Mouse (Mus musculus): Measurements from ENCODE around the gene C730034F03Rik. TPM values are rescaled to one million over a fixed set of nuclear protein-coding genes. Genes with fewer than 3 reads are reported as not detected.

The C730034F03Rik gene
- polyA plus RNA-seq, 1 experiment = 0.03 TPM

DNA sequence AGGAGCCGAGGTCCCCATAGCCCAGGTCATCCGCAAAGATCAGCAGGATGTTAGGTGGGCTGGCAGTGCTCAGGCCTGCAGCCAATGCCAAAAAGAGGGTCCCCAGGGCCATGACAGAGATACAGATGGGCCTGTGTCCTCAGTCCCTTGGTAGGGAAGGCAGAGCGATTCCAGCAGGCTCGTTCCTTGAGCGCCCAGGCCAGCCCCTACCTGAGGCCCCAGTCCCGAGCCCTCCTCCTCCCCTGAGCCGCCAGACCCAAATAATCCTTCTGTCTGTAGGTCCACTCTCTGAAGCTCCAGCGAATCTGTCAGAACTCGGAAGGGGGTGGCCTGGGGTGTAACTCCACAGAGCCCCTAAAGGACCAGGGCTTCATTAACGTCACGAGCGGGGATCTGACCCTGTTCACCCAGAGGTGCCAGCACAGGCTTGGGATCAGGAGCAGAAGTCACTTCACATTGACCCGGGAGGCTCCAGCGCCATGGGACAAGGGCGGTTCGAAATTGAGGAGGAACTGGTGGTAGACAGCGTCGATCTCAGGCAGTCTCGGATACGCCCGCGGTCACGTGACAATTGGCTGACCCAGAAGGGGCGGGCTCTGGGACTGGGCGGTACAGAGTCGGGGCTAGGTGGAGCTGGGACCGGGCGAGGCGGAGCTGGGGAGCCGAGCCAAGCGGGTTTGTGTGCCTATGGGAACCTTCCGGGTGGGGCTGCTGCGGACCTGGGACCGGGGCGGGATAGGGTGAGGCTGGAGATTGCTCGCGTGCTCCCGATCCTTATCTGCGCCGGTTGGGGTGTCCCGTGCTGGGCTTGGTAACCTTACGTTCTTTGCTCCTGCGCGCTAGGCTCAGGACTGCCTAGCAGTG is 46.5 kb downstream of the C730034F03Rik start:
- Histone ChIP-seq H3K9me3 (ENCODE audit: control insufficient read depth, low read length) (no peaks in the 10 kb centered on the region), H3K4me1 (ENCODE audit: control insufficient read depth) (peaks cover 27% of the 10 kb centered on the region), H3K27me3 (ENCODE audit: control insufficient read depth) (no peaks in the 10 kb centered on the region), H3K4me3 (replicated peaks) (peak overlapping the region; percentile 71), H3K36me3 (ENCODE audit: control insufficient read depth) (no peaks in the 10 kb centered on the region; the same call in 1 of the 2 replicates)
- TF ChIP-seq TAL1 (IDR thresholded peaks at IDR 0.05; ENCODE audit: low read length) (no peak), GATA1 (IDR thresholded peaks at IDR 0.05; ENCODE audit: low read length) (peak; percentile 51)

DNA sequence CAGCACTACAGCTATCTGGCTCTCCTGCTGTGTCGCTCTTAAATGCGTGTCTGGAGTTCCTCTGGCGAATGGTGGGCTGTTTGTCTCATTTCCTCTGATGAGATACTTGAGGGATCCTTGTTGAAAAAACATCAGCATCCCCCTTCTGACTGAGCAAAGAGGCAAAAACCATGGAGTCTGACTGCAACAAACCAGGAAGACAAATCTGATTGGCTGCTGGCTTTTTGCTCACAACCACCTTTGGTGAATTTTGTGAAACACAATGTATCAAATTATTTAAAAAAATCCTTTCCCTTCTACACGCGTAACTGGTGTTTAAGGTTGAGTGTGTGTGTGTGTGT is 47.1 kb downstream of the C730034F03Rik start:
- Histone ChIP-seq H3K4me3 (replicated peaks) (peak overlapping the region; percentile 71), H3K4me1 (ENCODE audit: control insufficient read depth) (peaks cover 27% of the 10 kb centered on the region), H3K9me3 (ENCODE audit: control insufficient read depth, low read length) (no peaks in the 10 kb centered on the region), H3K36me3 (ENCODE audit: control insufficient read depth) (no peaks in the 10 kb centered on the region; the same call in 1 of the 2 replicates), H3K27me3 (ENCODE audit: control insufficient read depth) (no peaks in the 10 kb centered on the region)
- TF ChIP-seq TAL1 (IDR thresholded peaks at IDR 0.05; ENCODE audit: low read length) = no peak
- no peak for TF ChIP-seq GATA1 (IDR thresholded peaks at IDR 0.05; ENCODE audit: low read length)

DNA sequence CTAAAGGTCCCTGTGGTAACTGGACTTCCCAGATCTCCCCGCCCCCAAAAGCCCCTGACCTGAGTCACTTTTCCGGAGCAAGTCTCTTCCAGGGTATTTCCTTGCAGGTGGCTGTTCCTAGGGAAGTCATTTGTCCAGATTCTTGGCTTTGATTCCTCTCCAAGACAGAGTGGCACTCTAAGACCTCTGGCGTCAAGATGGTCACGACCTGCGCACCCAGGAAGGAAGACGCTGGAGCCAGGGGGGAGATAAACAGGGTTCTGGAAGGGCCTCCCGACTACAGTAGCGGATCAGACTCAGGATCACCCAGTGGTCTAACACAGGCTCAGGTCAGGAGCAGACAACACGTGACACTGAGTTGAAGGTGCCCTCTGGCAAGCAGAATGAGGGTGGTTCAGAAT is 47.7 kb downstream of the C730034F03Rik start, which contains the start of gene Arsa:
TSS of gene Arsa (minus strand) at position 335 of the 401 bp plus-strand sequence.
- H3K4me1 ChIP-seq (ENCODE audit: control insufficient read depth) = peaks cover 27% of the 10 kb centered on the region
- H3K4me3 ChIP-seq (replicated peaks) = peak within 1 kb of the TSS; percentile 71

DNA sequence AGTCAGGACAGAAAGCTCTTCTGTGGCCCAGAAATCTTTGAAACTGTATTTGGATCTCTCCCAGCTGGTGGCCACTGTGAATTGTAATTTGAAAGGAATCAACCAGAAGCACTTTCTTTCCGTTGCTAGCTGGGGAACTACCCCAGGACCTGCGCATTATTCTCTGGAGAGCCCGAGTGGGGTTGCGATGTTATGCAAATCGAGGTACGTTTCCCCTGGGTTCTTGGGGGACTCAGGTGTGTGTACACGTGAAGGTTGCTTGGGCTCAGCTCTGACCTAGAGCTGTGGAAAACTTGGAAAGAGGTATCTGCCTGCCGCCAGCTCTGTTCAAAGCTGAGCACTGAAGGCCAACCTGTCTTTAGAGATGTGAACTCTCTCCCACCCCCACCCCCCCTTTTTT is 48.4 kb downstream of the C730034F03Rik start:
- H3K4me3 ChIP-seq (replicated peaks) = no peak overlapping the region
- no peaks in the 10 kb centered on the region for H3K27me3 ChIP-seq (ENCODE audit: control insufficient read depth)
- peaks cover 27% of the 10 kb centered on the region for H3K4me1 ChIP-seq (ENCODE audit: control insufficient read depth)
- TF ChIP-seq GATA1 (IDR thresholded peaks at IDR 0.05; ENCODE audit: low read length) (no peak), TAL1 (IDR thresholded peaks at IDR 0.05; ENCODE audit: low read length) (no peak)
- H3K36me3 ChIP-seq (ENCODE audit: control insufficient read depth) = no peaks in the 10 kb centered on the region; the same call in 1 of the 2 replicates
- H3K9me3 ChIP-seq (ENCODE audit: control insufficient read depth, low read length) = no peaks in the 10 kb centered on the region

More for the DNA sequence above, 47.7 kb downstream of the C730034F03Rik start, which contains the start of gene Arsa:
- no peak for TF ChIP-seq GATA1 (IDR thresholded peaks at IDR 0.05; ENCODE audit: low read length)
- TF ChIP-seq TAL1 (IDR thresholded peaks at IDR 0.05; ENCODE audit: low read length) = no peak
- H3K9me3 ChIP-seq (ENCODE audit: control insufficient read depth, low read length) = no peaks in the 10 kb centered on the region
- no peaks in the 10 kb centered on the region for H3K27me3 ChIP-seq (ENCODE audit: control insufficient read depth)
- no peaks in the 10 kb centered on the region; the same call in 1 of the 2 replicates for H3K36me3 ChIP-seq (ENCODE audit: control insufficient read depth)

DNA sequence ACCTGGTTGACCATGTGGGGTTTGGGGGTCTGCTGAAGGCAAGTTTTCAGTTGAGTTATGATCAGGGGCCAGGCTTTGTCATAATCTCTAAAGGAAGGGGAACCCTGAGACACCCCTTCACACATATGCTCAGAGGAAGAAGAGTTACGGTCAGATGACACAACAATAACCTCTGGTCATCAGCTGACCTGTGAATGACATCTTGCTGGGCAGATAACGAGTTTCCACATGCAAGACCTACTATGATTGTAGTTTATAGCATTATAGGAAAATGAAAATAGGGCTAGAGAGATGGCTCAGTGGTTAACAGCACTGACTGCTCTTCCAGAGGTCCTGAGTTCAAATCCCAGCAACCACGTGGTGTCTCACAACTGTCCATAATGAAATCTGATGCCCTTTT is 49.2 kb downstream of the C730034F03Rik start:
- Histone ChIP-seq H3K4me1 (ENCODE audit: control insufficient read depth) (peaks cover 27% of the 10 kb centered on the region), H3K4me3 (replicated peaks) (no peak overlapping the region), H3K27me3 (ENCODE audit: control insufficient read depth) (no peaks in the 10 kb centered on the region), H3K36me3 (ENCODE audit: control insufficient read depth) (no peaks in the 10 kb centered on the region; the same call in 1 of the 2 replicates), H3K9me3 (ENCODE audit: control insufficient read depth, low read length) (no peaks in the 10 kb centered on the region)
- TF ChIP-seq GATA1 (IDR thresholded peaks at IDR 0.05; ENCODE audit: low read length) (no peak), TAL1 (IDR thresholded peaks at IDR 0.05; ENCODE audit: low read length) (no peak)

Other genes starting within 250 kb of the C730034F03Rik start
- gene Plxnb2, start 248.8 kb upstream of the C730034F03Rik start, polyA plus RNA-seq (2012) = 0.86 and 1.1 TPM in 2 replicates
- 0.62 and 0.88 TPM in 2 replicates for gene Dennd6b, start 233.1 kb upstream of the C730034F03Rik start, polyA plus RNA-seq (2012)
- 9.5 and 14.5 TPM in 2 replicates for gene Ppp6r2, start 218.0 kb upstream of the C730034F03Rik start, polyA plus RNA-seq (2012)
- gene Sbf1, start 114.3 kb upstream of the C730034F03Rik start, polyA plus RNA-seq (2012) = 28.7 and 42.5 TPM in 2 replicates
- 0.27 and 0.53 TPM in 2 replicates for gene Adm2, start 106.9 kb upstream of the C730034F03Rik start, polyA plus RNA-seq (2012)
- gene Miox, start 95.2 kb upstream of the C730034F03Rik start, polyA plus RNA-seq (2012) = not detected in 2 replicates
- gene Lmf2, start 73.9 kb upstream of the C730034F03Rik start, polyA plus RNA-seq (2012) = 29.8 and 31.5 TPM in 2 replicates
- 17.1 and 19.8 TPM in 2 replicates for gene Ncaph2, start 73.9 kb upstream of the C730034F03Rik start, polyA plus RNA-seq (2012)
- gene Sco2, start 55.7 kb upstream of the C730034F03Rik start, polyA plus RNA-seq (2012) = 0.47 and 0.81 TPM in 2 replicates
- 0.16 and 0.17 TPM in 2 replicates for gene Tymp, start 52.5 kb upstream of the C730034F03Rik start, polyA plus RNA-seq (2012)
- gene Odf3b, start 50.3 kb upstream of the C730034F03Rik start, polyA plus RNA-seq (2012) = 0.44 and 0.65 TPM in 2 replicates
- not detected in 2 replicates for gene Klhdc7b, start 44.7 kb upstream of the C730034F03Rik start, polyA plus RNA-seq (2012)
- gene Syce3, start 19.1 kb upstream of the C730034F03Rik start, polyA plus RNA-seq (2012) = not detected in 2 replicates
- gene Cpt1b, start 3.7 kb upstream of the C730034F03Rik start, polyA plus RNA-seq (2012) = 0.08 TPM in 1 of 2 replicates, not detected in the other
- 0.08 and 0.15 TPM in 2 replicates for gene Gm44502, start 107 bp downstream of the C730034F03Rik start, polyA plus RNA-seq (2012)
- gene Chkb, start 319 bp downstream of the C730034F03Rik start, polyA plus RNA-seq (2012) = 19.2 and 20.4 TPM in 2 replicates
- not detected in 2 replicates for gene Mapk8ip2, start 24.3 kb downstream of the C730034F03Rik start, polyA plus RNA-seq (2012)
- gene Arsa, start 47.8 kb downstream of the C730034F03Rik start, polyA plus RNA-seq (2012) = 0.30 and 0.59 TPM in 2 replicates
- gene Shank3, start 70.0 kb downstream of the C730034F03Rik start, polyA plus RNA-seq (2012) = 0.08 and 0.16 TPM in 2 replicates
- not detected in 2 replicates for gene Acr, start 138.7 kb downstream of the C730034F03Rik start, polyA plus RNA-seq (2012)
- gene Rabl2, start 162.3 kb downstream of the C730034F03Rik start, polyA plus RNA-seq (2012) = 0.17 and 0.28 TPM in 2 replicates

Data from erythroblast, embryonic 14.5 days (primary cell).